8 mouse cellular contexts compared by ENCODE assay signal in genomic region chr19:7339026-7339425, GRCm38 (mm10). TPM values are rescaled to one million over a fixed set of nuclear protein-coding genes. Genes with fewer than 3 reads are reported as not detected.
DNase-seq lines count a peak whose midpoint lies in the region; ATAC-seq and TF ChIP-seq lines count a peak whose summit lies in the region.

No protein-coding gene starts in this region.

- H3K27me3 ChIP-seq in kidney, adult 2 months (replicated peaks; ENCODE audit: control insufficient read depth, insufficient read depth, low read length), result no peaks in the 10 kb centered on the region
- no peaks in the 10 kb centered on the region for H3K27me3 ChIP-seq in lung, embryonic 15.5 days

- peak overlapping the region; percentile 92 for H3K4me3 ChIP-seq in kidney, adult 2 months (ENCODE audit: insufficient read depth, low read depth, low read length)
- peak overlapping the region; percentile 87 for H3K4me3 ChIP-seq in lung, embryonic 15.5 days

- ATAC-seq in CD4-positive, CD25-positive, alpha-beta regulatory T cell, adult 4 months, result no peak
- no peak for ATAC-seq in lung, embryonic 15.5 days (ENCODE audit: borderline replicate concordance, extremely low read depth, low FRiP score, low TSS enrichment)

- H3K27ac ChIP-seq in kidney, adult 2 months (ENCODE audit: insufficient read depth, low read depth, low read length), result peak overlapping the region; percentile 39
- H3K27ac ChIP-seq in lung, embryonic 15.5 days, result peak overlapping the region; percentile 48

- 7% methylated on average over 5 of the region's 5 CpGs for WGBS in kidney, adult 2 months
- WGBS in lung, embryonic 15.5 days, result 38% methylated on average over 5 of the region's 5 CpGs

- peak; percentile 13 for DNase-seq in CD4-positive, CD25-positive, alpha-beta regulatory T cell, adult 2 months (ENCODE audit: low read depth, low spot score)
- DNase-seq in adrenal gland, adult 8-10 months, result peak; percentile 52
- DNase-seq in gastrocnemius, postnatal 36 days, result peak; percentile 23 to 32
- DNase-seq in kidney, adult 2 months, result peak; percentile 72
- no peak for DNase-seq in spleen, postnatal 36 days (ENCODE audit: low spot score in 2 of 2)
- no peak for DNase-seq in right cerebral cortex, postnatal 14 days

- peaks cover 35% of the 10 kb centered on the region for H3K4me1 ChIP-seq in kidney, adult 2 months (ENCODE audit: control insufficient read depth, insufficient read depth, low read length)
- H3K4me1 ChIP-seq in lung, embryonic 15.5 days, result peaks cover 44% of the 10 kb centered on the region

- no peak for TF ChIP-seq CTCF in kidney, adult 2 months (conservative IDR thresholded peaks at IDR 0.05; ENCODE audit: insufficient read depth, insufficient read length, low read depth, low read length)

- no peaks in the 10 kb centered on the region for H3K36me3 ChIP-seq in kidney, adult 2 months (ENCODE audit: control insufficient read depth, insufficient read depth, low read length)
- no peaks in the 10 kb centered on the region for H3K36me3 ChIP-seq in lung, embryonic 15.5 days

- no peak for TF ChIP-seq POLR2A in kidney, adult 2 months (IDR thresholded peaks at IDR 0.05; ENCODE audit: low read depth, low read length)

- H3K9me3 ChIP-seq in lung, embryonic 15.5 days, result no peaks in the 10 kb centered on the region

- intact Hi-C loops in gastrocnemius, postnatal 36 days (cut with DNase I), result no loop called here

- peak overlapping the region; percentile 87 for H3K4me2 ChIP-seq in lung, embryonic 15.5 days

- peak overlapping the region; percentile 97; the same call in 1 of the 2 replicates for H3K9ac ChIP-seq in lung, embryonic 15.5 days

RNA-seq across cellular contexts. Expression of gene Mark2, which starts 2.6 kb away (rescaled TPM):
- polyA plus RNA-seq in CD4-positive, CD25-positive, alpha-beta regulatory T cell, adult 4 months (2017; shearing (Covaris generic)), result 10 to 100 TPM; 53.0 to 75.8 TPM
- total RNA-seq in adrenal gland, adult 8-10 months (2022), result 10 to 100 TPM; 66.7 to 95.6 (median 79.8) TPM
- 10 to 100 TPM; 28.9 to 33.5 TPM for total RNA-seq in gastrocnemius, postnatal 36 days (2021)
- polyA plus RNA-seq in kidney, adult 2 months (2012; rRNA removed), result 85.0 and 86.5 TPM in 2 replicates
- 42.9 and 49.0 TPM in 2 replicates for polyA plus RNA-seq in lung, embryonic 15.5 days (2015; fragmentation: Nextera tagmentation; extraction: Ambion mirVana)

RNA-seq across cellular contexts. Expression of gene Spindoc, which starts 43.8 kb away (rescaled TPM):
- 1 to 10 TPM; 3.5 to 4.1 TPM for polyA plus RNA-seq in CD4-positive, CD25-positive, alpha-beta regulatory T cell, adult 4 months (2017; shearing (Covaris generic))
- 10 to 100 TPM; 20.3 to 27.0 (median 25.5) TPM for total RNA-seq in adrenal gland, adult 8-10 months (2022)
- total RNA-seq in gastrocnemius, postnatal 36 days (2021), result 1 to 10 TPM; 7.0 to 7.1 TPM
- 14.0 and 15.0 TPM in 2 replicates for polyA plus RNA-seq in kidney, adult 2 months (2012; rRNA removed)
- polyA plus RNA-seq in lung, embryonic 15.5 days (2015; fragmentation: Nextera tagmentation; extraction: Ambion mirVana), result 27.9 and 28.3 TPM in 2 replicates

Comparison
In these comparisons a context has a peak if more than half of its experiments do, and no peak if none do; other contexts are left out.
1. DNase-seq: peak in CD4-positive, CD25-positive, alpha-beta regulatory T cell, adult 2 months (single experiment), adrenal gland, adult 8-10 months (single experiment), gastrocnemius, postnatal 36 days (2 of 2) and kidney, adult 2 months (single experiment); none in spleen, postnatal 36 days (0 of 2) and right cerebral cortex, postnatal 14 days (single experiment).